Mouse (Mus musculus) R1 (cell line): ENCODE results near the gene AC124108.1.
A peak's percentile ranks its signal among the peaks of the same experiment; 100 is the strongest.

ENCODE experiments used
- DNase-seq: peaks from one replicate; pipeline ENCODE4 v3.0.0-alpha.2; 2018; ENCODE audit warnings: low read depth, low spot score

AC124108.1 gene

GRCm38 (mm10) chr1:132200562-132201510 lies 9.6 kb downstream of the AC124108.1 start:
- peak; percentile 100 for DNase-seq

- peak; percentile 75 for DNase-seq
Measured at GRCm38 (mm10) chr1:132201511-132201860, 10.2 kb downstream of the AC124108.1 start.

- no peak for DNase-seq
Measured at GRCm38 (mm10) chr1:132201936-132202335, 10.7 kb downstream of the AC124108.1 start.

GRCm38 (mm10) chr1:132202771-132203170 lies 11.5 kb downstream of the AC124108.1 start:
- DNase-seq: no peak

GRCm38 (mm10) chr1:132205958-132206357 lies 14.7 kb downstream of the AC124108.1 start:
- DNase-seq: no peak

- no peak for DNase-seq
Measured at GRCm38 (mm10) chr1:132206828-132207227, 15.6 kb downstream of the AC124108.1 start.

GRCm38 (mm10) chr1:132208154-132208553 lies 16.9 kb downstream of the AC124108.1 start:
- DNase-seq: peak; percentile 74

- DNase-seq: no peak
Measured at GRCm38 (mm10) chr1:132209400-132209799, 18.1 kb downstream of the AC124108.1 start.

GRCm38 (mm10) chr1:132210922-132211321 lies 19.7 kb downstream of the AC124108.1 start:
- DNase-seq: peak; percentile 90

GRCm38 (mm10) chr1:132211672-132212071 lies 20.4 kb downstream of the AC124108.1 start:
- no peak for DNase-seq

GRCm38 (mm10) chr1:132212218-132212617 lies 21.0 kb downstream of the AC124108.1 start:
- peak; percentile 77 for DNase-seq

GRCm38 (mm10) chr1:132213076-132213475 lies 21.8 kb downstream of the AC124108.1 start:
- DNase-seq: no peak

GRCm38 (mm10) chr1:132216276-132216675 lies 25.0 kb downstream of the AC124108.1 start:
- no peak for DNase-seq

GRCm38 (mm10) chr1:132221627-132222026 lies 30.4 kb downstream of the AC124108.1 start:
- no peak for DNase-seq

- peak; percentile 56 for DNase-seq
Measured at GRCm38 (mm10) chr1:132222166-132222565, 30.9 kb downstream of the AC124108.1 start.

- no peak for DNase-seq
Measured at GRCm38 (mm10) chr1:132226297-132227080, 35.2 kb downstream of the AC124108.1 start.

- no peak for DNase-seq
Measured at GRCm38 (mm10) chr1:132229667-132230066, 38.4 kb downstream of the AC124108.1 start, which contains the start of gene Gm10188. TSS of gene Gm10188 (minus strand) at chr1:132229767.

GRCm38 (mm10) chr1:132231470-132232274 lies 40.4 kb downstream of the AC124108.1 start:
- DNase-seq: no peak

GRCm38 (mm10) chr1:132233566-132233965 lies 42.3 kb downstream of the AC124108.1 start:
- DNase-seq: peak; percentile 93

- DNase-seq: no peak
Measured at GRCm38 (mm10) chr1:132234757-132235273, 43.6 kb downstream of the AC124108.1 start.

- peak; percentile 94 for DNase-seq
Measured at GRCm38 (mm10) chr1:132237585-132238159, 46.4 kb downstream of the AC124108.1 start.
